Mouse (Mus musculus) kidney, adult 8-10 months (tissue): Measurements from ENCODE around the gene Mrps31.

ENCODE experiments used
- DNase-seq, 2 experiments: peaks; one replicate each; pipeline ENCODE4 v3.0.0; 2022

Mrps31 gene

DNA sequence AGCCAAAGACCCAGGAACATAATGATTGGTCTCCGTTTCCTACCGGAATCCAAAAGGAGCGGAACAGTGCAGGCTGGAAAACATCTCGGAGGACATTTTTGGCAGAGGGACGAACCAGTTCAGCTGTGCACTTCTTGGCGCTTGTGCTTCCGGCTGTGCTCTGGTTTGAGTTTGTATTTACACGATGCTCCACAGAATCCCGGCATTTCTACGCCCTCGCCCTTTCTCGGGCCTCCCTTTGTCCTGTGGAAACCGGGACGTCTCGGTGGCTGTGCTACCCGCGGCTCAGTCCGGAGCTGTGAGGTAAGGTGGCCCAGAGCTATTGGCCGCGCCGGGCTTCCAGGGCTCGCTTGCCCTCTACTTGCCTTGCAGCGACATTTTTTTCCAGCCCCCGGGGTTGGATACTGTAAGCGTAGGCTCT lies at the start of gene Mrps31:
Gene Mrps31 (plus strand): TSS at position 80 of the 421 bp plus-strand sequence.
- DNase-seq = peak; percentile 81 to 84

DNA sequence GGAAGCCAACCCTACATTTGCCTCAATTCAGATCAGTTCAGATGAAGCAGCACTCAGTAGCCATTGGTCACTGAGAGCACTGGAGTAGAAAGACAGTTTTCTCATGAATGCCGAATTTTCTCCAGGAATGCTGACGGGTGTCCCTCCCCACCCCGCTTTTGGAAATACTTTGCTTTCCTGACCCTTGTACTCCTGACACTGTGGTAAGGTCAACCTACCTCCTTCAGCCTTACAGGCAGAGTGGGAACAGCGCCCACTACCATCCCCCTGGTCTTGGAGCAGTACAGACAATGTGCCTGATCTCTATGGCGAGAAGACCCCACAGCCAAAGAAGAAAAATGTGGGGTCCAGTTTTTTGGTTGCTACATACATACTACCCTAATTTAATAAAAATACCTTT lies 34.9 kb upstream of the Mrps31 start:
- DNase-seq = no peak

DNA sequence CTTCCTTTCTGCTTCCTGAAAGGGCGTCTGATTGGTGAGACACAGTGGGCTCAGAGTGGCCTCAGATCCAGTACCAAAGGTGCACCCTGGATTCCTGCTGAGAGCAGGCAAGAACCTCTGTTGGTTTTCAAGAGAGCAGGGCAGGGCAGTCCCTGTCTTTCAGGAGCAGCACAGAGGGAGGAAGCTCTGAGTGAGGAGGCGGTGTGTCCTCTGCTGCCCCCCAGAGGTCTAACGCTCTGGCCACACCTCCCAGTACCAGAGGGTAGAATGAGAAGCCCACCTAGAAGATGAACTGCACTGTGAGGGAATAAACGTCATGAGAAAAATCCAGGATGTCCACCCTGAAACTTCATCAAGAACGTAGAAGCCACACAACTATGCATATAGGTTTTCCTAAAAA lies 34.3 kb upstream of the Mrps31 start:
- peak in 1 of 2 experiments; percentile 52 for DNase-seq

DNA sequence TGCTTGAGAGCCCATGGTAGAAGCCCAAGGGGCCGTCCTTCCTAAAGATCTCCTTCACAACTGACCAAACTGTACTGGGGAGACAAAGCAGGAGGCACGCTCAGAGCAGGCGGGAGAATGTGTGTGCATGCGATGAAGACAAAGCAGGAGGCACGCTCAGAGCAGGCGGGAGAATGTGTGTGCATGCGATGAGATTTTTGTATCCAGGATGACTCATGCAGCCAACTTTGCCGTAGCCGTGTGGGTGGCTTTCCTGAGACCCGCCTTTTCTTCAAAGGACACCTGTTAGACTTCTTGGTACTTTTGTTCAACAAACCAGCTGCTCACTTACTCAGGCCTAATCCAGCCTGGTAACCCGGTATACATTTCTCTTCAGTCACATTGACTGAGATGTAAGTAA lies 30.2 kb upstream of the Mrps31 start:
- DNase-seq = no peak

DNA sequence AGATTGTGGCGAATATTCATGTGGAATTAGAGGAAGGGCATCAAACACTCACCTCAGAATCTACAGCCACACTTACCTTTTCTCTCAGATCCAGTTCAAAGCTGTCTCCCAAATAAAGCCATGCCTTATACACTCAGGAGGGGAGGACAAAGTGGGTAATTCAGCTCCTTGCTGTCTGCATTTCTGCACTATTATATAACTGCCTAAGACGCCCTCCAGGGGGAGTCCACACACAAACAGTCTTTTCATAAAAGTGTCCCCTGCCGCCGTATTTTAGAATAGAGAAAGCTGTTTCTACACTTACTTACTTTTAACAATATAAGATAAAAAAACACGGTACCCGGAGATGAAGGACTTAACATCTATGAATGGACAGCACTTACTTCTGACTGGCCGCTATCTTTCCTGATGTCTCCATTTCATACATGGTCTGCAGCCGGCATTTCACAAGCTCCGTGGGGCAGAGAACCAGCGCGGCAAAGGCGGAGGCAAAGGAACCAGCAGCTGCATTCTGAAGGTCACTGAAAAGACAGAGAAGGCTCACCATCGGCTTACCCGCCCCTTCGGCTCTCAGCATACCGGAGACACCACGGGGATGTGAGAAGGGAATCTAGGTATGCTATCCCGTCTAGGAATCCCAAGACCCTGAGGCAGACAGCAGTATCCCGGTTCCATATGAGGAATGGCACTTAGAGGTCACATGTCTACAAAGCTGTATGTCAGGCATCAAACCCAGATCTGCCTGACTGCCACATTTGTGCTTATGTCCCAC lies 28.2 kb upstream of the Mrps31 start:
- no peak for DNase-seq

DNA sequence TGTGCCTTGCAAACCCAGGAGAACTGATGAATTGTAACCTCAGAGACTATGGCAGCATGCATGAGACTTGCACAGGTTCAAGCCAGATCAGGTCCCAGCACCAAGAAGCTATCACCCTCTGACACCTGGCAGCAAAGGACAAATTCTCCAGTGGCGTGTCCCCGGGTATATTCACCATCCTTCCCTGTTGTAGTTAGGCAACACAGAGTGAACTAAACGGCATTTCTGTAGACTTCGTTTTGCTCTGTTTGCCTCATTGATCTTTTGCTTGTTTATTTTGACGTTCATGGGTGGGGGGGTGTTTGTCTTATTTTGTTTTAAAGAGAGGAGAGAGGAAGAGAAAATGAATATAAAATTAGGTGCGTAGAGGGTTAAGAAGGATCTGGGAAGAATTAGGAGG lies 26.0 kb upstream of the Mrps31 start:
- no peak for DNase-seq

DNA sequence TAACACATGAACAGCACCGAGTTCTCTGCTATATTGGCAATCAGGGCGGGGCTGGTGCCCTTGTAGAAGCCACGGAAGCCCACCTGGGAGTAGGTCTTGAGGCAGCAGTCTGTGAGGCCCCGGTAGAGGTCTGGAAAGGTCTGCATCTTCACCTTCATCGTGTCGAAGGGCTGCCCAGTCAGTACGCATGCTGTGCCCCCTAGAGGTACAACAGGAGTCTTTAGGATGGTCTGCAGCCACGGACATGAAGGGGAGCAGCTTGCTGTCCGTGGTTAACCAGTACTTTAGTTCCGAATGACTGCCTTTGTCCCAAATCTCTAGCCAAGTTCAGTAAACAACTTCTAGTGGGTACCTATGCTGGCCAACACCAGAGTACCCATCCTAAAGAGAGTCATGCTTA lies 21.3 kb upstream of the Mrps31 start:
- DNase-seq = no peak

DNA sequence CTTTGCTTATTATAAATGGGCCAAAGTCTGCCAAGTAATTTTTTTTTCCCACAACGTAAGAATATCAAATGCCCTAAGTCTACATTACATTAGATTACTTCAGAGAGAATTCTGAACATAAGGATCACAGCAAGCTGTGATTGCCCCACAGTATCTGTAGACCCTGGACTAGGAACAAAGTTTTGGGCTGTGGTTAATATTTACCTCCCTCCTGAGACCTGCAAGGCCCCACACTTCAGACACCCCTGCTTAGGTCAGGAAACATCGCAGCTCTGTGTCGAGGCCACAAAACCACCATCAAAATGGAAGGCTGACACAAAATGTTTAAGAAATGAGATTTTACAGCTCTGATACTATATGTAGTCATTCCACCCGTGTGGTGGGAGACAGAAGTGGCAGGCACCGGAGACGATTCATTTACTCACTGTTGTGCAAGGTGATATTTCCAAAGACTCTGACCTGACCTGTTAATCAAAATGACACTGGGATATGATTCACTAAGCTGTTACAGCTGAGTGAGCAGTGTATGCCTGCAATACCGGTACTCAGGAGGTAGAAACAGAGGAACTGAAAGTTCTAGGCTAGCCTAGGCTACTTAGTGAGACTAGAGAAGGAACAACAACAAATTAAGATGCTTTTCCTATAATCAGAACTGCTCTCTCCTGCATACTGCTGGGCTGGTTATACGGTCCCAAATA lies 20.2 kb upstream of the Mrps31 start:
- DNase-seq = peak; percentile 59 to 73

DNA sequence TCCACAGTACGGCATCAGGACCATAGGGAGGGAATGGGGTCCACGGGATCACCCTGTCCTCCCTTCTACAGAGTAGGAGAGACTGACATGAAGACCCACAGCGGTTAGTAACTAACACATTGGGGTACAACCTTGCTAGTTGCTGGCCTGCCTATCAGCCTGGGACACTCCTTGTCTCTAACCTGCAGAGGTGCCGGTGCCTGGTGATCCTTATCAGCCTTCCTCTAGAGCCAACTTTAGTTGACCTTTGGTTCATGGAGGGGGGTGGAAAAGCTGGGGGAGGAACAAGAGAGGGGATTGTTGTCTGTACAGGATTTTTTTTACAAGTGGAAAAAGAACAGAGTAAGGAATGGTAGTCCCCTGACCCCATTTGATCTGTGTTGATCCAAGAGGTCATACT lies 16.7 kb upstream of the Mrps31 start:
- DNase-seq = peak; percentile 70 to 79

DNA sequence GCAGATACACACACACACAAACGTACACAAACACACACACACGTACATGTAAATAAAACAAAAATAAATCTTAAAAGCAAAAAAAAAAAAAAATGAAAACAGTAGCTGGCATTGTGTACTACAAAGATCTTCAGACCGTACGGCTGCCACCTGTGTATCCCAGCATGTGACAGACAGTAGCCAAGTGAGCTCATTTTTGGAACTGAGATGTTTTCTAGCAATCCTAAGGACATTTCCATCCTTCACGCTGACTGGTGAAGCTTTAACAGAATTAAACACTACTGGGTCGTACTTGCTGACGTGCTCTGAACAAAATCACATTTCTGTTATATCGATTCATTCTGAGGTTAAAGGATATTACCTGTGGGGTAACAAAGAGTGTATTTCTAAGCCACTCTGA lies 15.9 kb upstream of the Mrps31 start:
- no peak for DNase-seq

DNA sequence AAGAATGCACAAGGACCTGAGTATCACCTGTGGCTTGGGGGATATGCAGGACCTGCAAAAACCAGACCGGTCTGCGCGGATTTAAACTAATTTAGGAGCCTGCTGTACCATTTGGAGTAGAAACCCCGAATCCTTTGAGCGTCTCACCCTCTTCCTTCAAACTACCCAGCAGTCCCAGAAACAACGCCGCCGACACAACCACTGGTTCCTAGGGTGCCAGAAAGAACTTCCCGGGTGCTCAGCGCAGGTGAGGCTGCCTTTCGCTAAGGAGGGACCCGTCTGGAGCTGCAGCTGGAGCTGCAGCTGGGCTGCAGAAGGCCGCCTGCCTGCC lies 13.4 kb upstream of the Mrps31 start:
- no peak for DNase-seq

DNA sequence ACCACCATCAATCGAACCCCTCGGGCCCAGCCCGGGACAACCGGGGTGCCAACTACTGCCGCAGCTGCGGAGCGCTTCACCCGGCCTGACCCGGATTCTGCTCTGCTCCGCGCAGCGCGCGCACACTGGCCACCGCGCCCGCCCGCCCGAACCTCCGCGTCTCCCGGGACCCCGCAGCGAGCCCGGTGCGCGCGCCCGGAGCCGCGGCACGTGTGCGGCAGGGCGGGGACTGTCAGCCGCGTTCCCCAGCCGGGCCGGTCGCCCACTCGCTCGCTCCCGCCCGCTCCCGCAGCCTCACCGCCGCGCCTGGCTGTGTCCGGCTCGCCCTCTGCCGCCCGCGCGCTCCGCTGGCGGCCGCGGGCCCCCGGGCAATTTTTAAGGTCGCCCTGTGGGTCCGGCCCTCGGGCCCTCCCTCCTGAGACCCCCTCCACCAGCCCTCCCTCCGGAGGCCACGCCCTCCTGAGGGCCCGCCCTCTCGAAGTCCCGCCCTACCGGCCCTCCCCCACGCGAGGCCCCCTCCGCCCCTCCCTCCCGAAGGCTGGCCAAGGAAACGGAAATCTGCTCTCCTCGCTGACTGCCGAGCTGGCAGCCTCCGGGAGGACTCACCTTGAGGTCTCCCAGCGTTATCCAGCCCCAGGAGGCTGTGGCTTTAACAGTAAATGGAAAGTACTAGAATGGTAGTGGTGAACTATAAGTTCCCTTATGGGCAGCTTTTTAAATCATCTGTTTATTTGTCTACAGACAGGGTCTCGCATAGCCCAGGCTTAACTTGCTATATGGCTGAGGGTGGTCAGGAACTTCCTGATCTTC lies 12.8 kb upstream of the Mrps31 start, which contains the start of gene Slc25a15:
Gene Slc25a15 (minus strand): TSS at position 456 of the 810 bp plus-strand sequence.
- peak; percentile 85 to 88 for DNase-seq

DNA sequence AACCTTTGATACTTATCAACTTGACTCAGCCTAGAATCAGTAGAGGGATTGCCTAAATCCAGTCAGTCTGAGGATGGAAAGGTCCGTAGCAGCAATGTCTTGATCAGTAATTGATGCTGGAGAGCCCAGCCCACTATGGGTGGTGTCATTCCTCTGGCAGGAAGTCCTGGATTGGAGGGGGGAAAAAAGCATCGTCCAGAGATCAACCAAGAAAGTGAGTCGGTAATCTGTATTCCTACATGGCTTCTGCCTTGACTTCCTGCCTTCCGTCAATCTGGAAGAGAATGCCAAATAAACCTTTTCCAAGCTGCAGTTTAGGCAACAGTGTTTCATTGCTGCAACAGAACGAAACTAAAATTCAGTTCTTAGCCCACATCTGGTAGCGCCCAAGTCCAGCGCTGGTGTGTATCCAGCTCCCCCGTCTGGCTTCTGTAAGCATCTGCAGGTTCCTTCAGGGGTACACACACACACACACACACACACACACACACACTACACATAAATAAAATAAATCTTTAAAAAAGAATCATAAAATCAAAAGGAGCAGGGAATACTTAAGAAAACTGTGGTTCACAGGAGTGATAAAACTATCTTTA lies 11.8 kb upstream of the Mrps31 start:
- DNase-seq = no peak

DNA sequence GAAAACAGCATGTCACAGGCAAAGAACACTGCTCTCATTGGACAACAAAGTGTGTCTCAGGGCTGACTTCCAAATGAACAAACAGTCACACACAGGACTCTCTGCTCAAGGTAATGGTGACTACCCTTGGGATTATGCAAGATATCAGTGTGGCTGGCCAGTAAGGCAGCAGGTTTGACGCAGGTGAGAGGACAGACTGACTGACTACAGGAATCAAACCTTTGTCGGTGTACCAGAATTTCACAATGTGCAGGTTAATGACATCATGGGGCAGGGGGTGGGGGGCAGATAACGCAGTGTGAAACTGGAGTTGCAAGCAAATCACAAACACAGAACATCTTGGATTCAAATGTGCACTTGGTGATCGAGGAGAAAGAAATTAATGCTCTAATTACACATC lies 10.6 kb upstream of the Mrps31 start:
- no peak for DNase-seq

DNA sequence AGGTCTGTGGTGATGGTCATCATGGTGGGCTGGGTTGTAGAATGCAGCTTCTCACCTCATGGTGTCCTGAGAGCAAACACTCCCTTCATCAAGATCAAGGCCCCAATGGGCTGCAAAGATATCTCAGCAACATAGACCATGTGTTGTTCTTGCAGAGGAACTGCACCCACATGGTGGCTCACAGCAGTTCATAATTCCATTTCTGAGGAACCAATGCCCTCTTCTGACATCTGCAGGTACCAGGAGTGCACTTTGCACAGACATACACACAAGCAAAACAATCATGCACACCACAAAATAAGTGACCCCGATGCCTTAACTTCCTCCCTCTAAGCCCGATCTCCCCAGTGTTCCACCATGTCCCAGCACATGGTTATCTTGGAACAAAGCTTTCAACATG lies 7.9 kb upstream of the Mrps31 start:
- no peak for DNase-seq

DNA sequence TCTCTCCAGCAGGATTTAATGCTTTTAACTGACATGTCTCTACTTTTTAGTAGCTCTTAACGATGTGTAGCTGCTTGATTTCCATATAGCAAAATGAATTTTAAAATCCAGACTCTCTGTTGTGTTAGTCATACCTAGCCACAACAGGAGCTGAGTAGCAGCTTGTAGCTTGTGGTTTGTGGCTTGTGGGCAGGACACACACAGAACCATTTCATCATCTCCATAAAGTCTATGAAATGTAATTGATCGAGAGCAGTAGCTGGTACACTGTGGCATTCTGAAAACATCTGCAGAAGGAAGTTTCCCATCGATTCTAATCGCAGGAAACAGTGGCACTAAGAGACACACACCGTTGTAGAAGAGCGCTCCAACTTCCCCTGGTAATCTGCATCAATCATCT lies 5.4 kb upstream of the Mrps31 start:
- DNase-seq = no peak

DNA sequence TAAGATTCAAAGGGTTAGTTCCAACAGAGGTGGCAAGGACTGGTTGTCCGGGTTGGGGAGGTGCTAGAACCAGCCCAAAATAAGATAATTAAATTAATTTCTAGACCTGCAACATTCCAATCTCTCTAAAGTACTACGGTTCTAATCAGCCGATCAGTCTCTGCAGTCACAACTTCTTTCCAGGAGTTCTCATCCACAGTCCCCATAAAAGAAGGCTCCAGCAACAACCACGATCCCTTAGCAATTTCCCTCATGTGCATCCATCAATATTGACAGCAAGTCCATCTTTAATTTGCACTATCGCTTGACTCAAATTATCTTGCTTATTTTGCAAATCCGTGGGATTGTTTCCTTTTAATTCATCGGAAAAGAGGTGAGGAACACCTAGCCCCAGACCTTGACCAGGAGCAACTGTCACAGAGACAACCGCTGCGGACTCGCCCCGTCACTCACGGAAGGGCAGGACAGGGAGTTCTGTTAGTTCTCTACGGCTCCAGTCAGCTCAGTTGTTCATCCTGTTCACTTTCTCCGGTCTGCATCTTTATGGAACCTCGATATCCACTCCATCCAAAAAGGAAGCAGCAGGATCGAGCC lies 376 bp upstream of the Mrps31 start:
- no peak for DNase-seq

DNA sequence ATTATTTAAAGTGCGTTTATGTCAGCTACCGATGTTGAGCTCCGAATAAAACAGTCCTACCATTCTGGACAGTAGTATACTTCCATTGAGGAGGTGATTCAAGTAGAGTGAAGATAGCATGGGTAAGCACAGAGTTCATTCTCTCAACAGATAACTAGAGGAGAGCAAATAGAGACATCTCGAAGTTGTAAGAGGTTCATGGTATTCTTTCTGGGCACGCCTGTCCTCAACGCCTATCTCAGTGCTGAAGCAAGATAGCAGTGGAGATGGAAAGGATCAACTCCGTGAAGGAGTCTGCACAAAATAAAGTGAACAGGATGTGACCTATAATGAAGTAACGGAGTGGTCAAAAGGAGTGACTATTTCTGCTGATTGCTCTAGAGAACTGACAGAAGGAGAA lies 810 bp downstream of the Mrps31 start:
- no peak for DNase-seq
